Mouse (Mus musculus): ENCODE measurements around the gene Vmn1r131. TPM values are rescaled to one million over a fixed set of nuclear protein-coding genes. Genes with fewer than 3 reads are reported as not detected.
"Not testable (repeated sequence)": the region's sequence is repeated elsewhere in the genome, so short reads cannot be mapped to it uniquely, and the experiment has no call there.

The Vmn1r131 gene
- not detected in 2 replicates for polyA plus RNA-seq (2016; fragmentation: Nextera tagmentation; extraction: Ambion mirVana)

DNA sequence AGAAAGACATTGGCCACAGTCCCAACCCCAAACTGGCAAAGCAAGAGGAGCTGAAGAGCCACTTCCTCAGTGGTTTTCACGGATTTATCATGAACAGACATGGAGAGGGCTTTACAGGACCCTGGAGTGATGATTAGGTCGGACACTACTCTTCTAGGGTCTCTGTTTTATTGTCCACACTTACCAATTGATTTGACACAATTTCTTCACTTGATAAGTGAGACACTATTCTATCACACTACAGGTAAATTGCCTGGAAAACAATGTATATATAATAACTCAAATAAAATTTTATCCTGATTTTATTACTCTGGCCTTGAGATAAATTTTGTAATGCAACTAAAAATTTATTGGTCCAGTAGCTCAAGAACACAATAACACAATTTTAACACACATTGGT lies at the start of gene Vmn1r131:
Gene Vmn1r131 (minus strand): TSS at position 101 of the 400 bp plus-strand sequence.
- no CpG with 5 or more reads among the region's 2 CpGs for WGBS
- H3K27me3 ChIP-seq (replicated peaks); H3K36me3 ChIP-seq; H3K4me2 ChIP-seq (replicated peaks); H3K27ac ChIP-seq; H3K4me1 ChIP-seq; H3K9me3 ChIP-seq; ATAC-seq (ENCODE audit: low FRiP score, low read depth); H3K4me3 ChIP-seq; H3K9ac ChIP-seq: not testable (repeated sequence)

DNA sequence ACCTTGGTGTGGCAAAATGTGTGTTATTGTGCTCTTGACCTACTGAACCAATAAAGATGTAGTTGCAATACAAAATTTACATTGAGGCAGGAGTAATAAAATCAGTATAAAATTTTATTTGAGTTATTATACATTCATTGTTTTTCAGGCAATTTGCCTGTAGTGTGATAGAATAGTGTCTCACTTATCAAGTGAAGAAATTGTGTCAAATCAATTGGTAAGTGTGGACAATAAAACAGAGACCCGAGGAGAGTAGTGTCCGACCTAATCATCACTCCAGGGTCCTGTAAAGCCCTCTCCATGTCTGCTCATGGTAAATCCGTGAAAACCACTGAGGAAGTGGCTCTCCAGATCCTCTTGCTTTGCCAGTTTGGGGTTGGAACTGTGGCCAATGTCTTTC lies 34.4 kb downstream of the Vmn1r131 start, which contains the start of gene Vmn1r130:
Gene Vmn1r130 (plus strand): TSS at position 301 of the 400 bp plus-strand sequence.
- not testable (repeated sequence) for H3K36me3 ChIP-seq; ATAC-seq (ENCODE audit: low FRiP score, low read depth); H3K4me1 ChIP-seq; H3K27ac ChIP-seq; H3K4me3 ChIP-seq; H3K9me3 ChIP-seq; H3K4me2 ChIP-seq (replicated peaks); H3K9ac ChIP-seq; H3K27me3 ChIP-seq (replicated peaks)
- no CpG with 5 or more reads among the region's 3 CpGs for WGBS

Other genes with a start within 250 kb of the Vmn1r131 start
- not detected in 2 replicates for gene Vmn1r126, start 244.6 kb downstream of the Vmn1r131 start, polyA plus RNA-seq (2016; fragmentation: Nextera tagmentation; extraction: Ambion mirVana)
- not detected in 2 replicates for gene Vmn1r127, start 226.2 kb downstream of the Vmn1r131 start, polyA plus RNA-seq (2016; fragmentation: Nextera tagmentation; extraction: Ambion mirVana)
- gene Vmn1r128, start 196.7 kb downstream of the Vmn1r131 start, polyA plus RNA-seq (2016; fragmentation: Nextera tagmentation; extraction: Ambion mirVana) = not detected in 2 replicates
- not detected in 2 replicates for gene Vmn1r129, start 184.8 kb downstream of the Vmn1r131 start, polyA plus RNA-seq (2016; fragmentation: Nextera tagmentation; extraction: Ambion mirVana)
- not detected in 2 replicates for gene Gm6882, start 113.3 kb downstream of the Vmn1r131 start, polyA plus RNA-seq (2016; fragmentation: Nextera tagmentation; extraction: Ambion mirVana)
- not detected in 2 replicates for gene Vmn1r130, start 34.3 kb downstream of the Vmn1r131 start, polyA plus RNA-seq (2016; fragmentation: Nextera tagmentation; extraction: Ambion mirVana)
- gene Vmn1r132, start 68.0 kb upstream of the Vmn1r131 start, polyA plus RNA-seq (2016; fragmentation: Nextera tagmentation; extraction: Ambion mirVana) = not detected in 2 replicates
- not detected in 2 replicates for gene Gm4175, start 215.4 kb upstream of the Vmn1r131 start, polyA plus RNA-seq (2016; fragmentation: Nextera tagmentation; extraction: Ambion mirVana)